Mouse (Mus musculus): ENCODE measurements around the gene Map3k9. TPM values are rescaled to one million over a fixed set of nuclear protein-coding genes. Genes with fewer than 3 reads are reported as not detected.
A peak's percentile ranks its signal among the peaks of the same experiment; 100 is the strongest.

The Map3k9 gene
- polyA plus RNA-seq, 1 experiment from 2014 or later = 2.6 TPM

DNA sequence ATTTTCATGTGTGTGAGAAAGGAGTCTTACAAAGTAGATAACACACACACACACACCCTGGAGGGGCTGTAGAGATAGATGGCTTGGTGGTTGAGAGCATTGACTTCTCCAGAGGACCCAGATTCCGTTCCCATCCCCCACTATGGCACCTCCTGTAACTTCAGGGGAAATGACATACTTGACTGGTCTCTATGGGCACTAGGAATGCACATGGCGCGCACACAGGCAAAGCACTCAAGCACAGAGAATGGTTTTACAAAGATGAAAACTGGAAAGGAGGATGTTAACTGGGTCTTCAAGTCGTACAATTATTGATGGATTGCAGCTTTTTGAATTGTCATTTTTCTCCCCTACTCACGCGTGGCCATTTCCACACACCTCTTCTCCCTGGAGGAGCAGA is 1.6 kb upstream of the Map3k9 start:
- Histone ChIP-seq H3K27ac (no peak overlapping the region), H3K4me3 (replicated peaks) (no peak overlapping the region), H3K9ac (no peak overlapping the region), H3K9me3 (no peaks in the 10 kb centered on the region), H3K4me2 (no peak overlapping the region), H3K27me3 (replicated peaks) (peaks cover 12% of the 10 kb centered on the region; the same call in 1 of the 2 replicates), H3K36me3 (no peaks in the 10 kb centered on the region), H3K4me1 (peaks cover 10% of the 10 kb centered on the region; the same call in 1 of the 2 replicates)
- WGBS = 76% methylated on average over 6 of the region's 6 CpGs
- no peak for ATAC-seq (ENCODE audit: insufficient read depth, low FRiP score, low read depth)

DNA sequence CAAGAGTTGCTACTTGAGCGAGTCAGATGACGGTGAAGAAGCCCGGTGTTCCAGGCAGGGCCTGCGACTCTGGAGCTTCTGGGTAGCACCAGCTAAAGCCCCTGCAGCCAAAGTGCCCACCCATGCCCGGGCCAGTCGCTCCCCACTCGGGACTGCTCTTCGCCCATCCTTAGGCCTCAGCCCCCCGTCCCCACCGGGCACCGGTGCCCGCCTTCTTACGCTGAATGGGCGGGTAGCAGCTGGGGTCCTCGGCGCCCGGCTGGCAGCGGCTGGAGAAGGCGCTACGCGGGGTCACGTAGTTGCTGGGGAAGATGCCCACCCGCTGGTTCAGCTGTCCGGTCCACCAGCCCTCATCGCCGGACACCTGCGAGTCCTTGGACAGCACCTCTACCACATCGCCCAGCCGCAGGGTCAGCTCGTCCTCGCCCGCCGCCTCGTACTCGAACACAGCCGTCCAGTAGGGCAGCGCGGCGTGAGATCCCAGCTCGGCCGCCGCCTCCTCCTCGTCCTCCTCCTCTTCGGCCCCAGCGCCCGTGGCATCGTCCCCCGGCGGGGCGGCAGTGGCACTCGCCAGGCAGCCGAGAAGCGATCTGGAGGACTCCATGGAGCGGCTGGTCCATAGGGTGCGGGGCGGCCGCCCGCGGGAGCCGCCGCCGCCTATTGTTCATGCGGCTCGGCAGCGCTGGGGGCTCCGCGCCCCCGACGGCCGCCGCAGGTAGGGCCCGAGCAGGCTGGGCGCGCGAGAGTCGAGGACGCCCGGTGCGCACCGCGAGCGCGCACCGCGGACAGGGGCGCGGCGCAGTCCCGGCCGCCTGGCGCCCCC is 493 bp downstream of the Map3k9 start:
- Histone ChIP-seq H3K4me1 (peaks cover 10% of the 10 kb centered on the region; the same call in 1 of the 2 replicates), H3K27me3 (replicated peaks) (peaks cover 12% of the 10 kb centered on the region; the same call in 1 of the 2 replicates), H3K4me2 (peak overlapping the region; percentile 94), H3K4me3 (replicated peaks) (peak overlapping the region; percentile 70), H3K36me3 (no peaks in the 10 kb centered on the region), H3K9ac (peak overlapping the region; percentile 52), H3K9me3 (no peaks in the 10 kb centered on the region), H3K27ac (peak overlapping the region; percentile 88)
- under 1% methylated on average over 75 of the region's 91 CpGs for WGBS
- peak; percentile 3; the same call in 1 of the 2 replicates for ATAC-seq (ENCODE audit: insufficient read depth, low FRiP score, low read depth)

DNA sequence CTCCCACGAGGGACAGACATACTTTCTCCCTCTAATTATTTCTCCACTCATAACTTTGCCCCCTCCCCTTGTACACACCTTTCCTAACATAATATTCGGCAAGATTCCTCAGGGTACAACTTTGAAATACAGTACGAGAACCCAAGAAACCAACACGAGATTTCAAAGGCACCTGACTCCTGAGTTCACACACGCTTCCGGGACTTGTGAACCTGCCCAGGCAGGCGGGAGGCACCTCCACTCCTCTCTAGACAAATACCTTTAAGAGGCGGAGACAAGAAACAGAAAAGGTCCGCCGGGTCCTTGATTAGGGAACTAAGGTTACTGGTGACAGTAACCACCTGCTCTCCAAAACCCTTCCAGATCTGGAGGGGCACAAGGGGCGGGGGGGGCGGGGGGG is 1.1 kb downstream of the Map3k9 start:
- H3K27ac ChIP-seq = peak overlapping the region; percentile 88
- H3K4me2 ChIP-seq = peak overlapping the region; percentile 94
- peaks cover 12% of the 10 kb centered on the region; the same call in 1 of the 2 replicates for H3K27me3 ChIP-seq (replicated peaks)
- H3K4me3 ChIP-seq (replicated peaks) = peak overlapping the region; percentile 70
- no peak overlapping the region; the same call in 1 of the 2 replicates for H3K9ac ChIP-seq
- 5% methylated on average over 12 of the region's 12 CpGs for WGBS
- no peaks in the 10 kb centered on the region for H3K36me3 ChIP-seq
- peak; percentile 20; the same call in 1 of the 2 replicates for ATAC-seq (ENCODE audit: insufficient read depth, low FRiP score, low read depth)
- H3K9me3 ChIP-seq = no peaks in the 10 kb centered on the region
- peaks cover 10% of the 10 kb centered on the region; the same call in 1 of the 2 replicates for H3K4me1 ChIP-seq

DNA sequence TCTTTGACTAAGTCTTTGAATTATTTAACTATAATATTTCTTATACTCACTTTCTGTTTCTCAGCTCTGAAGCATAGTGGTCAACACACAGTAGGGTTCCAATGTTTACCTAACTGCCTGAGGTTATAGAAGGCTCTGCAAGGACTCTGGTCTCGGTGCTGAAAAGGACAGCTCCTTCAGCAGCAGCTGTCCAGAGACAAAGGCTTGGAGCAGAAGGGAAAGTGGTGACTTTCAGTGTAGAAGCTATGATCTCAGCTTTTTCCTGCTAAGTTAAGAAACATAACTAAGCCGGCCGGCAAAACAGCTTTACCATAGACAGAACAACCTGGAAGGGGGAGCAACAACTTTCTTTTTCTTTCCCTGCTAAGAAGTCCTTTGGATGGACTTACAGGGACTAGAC is 4.8 kb downstream of the Map3k9 start:
- 26% methylated on average over 3 of the region's 3 CpGs for WGBS
- no peak overlapping the region for H3K9ac ChIP-seq

DNA sequence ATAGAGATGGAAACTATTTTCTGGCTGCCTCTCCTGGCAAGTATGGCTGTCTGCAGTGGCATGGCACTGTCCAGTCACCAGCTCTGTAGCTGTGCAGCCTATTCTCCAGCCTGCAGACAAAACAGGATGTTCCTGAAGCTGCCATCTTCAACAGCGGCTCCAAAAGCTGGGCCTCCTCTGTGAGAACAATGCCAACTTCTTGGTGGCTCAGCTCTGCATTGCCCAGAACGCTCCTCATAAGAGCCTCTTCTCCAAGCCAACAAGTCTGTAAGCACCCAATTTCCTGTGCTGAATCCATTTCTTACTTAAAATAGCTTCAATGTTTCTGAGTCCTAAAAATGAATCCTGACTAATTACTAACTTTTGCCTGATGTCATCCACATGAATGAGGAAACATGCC is 5.3 kb downstream of the Map3k9 start:
- ATAC-seq (ENCODE audit: insufficient read depth, low FRiP score, low read depth) = no peak
- H3K9me3 ChIP-seq = no peaks in the 10 kb centered on the region
- no peak overlapping the region for H3K4me2 ChIP-seq
- H3K9ac ChIP-seq = no peak overlapping the region
- H3K4me1 ChIP-seq = 0 out of 2 replicates have a peak, but pooled peaks cover 5% of the 10 kb centered on the region
- H3K27ac ChIP-seq = no peak overlapping the region
- WGBS = 85% methylated on average over 2 of the region's 2 CpGs
- no peak overlapping the region for H3K4me3 ChIP-seq (replicated peaks)
- H3K27me3 ChIP-seq (replicated peaks) = peaks cover 10% of the 10 kb centered on the region; the same call in 1 of the 2 replicates
- no peaks in the 10 kb centered on the region for H3K36me3 ChIP-seq

More for the DNA sequence above, 4.8 kb downstream of the Map3k9 start:
- Histone ChIP-seq H3K27ac (no peak overlapping the region), H3K4me2 (no peak overlapping the region), H3K9me3 (no peaks in the 10 kb centered on the region), H3K36me3 (no peaks in the 10 kb centered on the region), H3K27me3 (replicated peaks) (peaks cover 12% of the 10 kb centered on the region; the same call in 1 of the 2 replicates), H3K4me1 (0 out of 2 replicates have a peak, but pooled peaks cover 7% of the 10 kb centered on the region), H3K4me3 (replicated peaks) (no peak overlapping the region)
- ATAC-seq (ENCODE audit: insufficient read depth, low FRiP score, low read depth) = no peak

DNA sequence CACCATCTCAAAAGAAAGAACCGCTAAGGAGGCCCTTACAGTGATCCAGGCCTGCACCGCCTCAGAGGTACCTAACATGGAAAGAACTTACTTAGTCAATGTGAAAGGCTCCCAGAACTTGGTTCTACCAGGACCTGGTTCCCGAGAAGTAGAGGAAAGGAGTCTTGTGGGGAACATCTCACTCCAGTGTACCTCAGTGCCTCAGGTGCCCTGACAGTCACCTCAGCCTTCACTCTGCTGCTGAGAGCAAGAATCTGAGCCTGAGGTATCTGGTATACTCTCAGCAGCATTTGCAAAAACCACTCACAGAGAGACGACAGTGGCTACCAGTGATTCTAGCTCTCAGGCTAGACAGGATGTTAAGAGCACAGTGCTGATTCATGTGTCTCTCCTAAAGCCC is 6.8 kb downstream of the Map3k9 start:
- no peak overlapping the region for H3K27ac ChIP-seq
- ATAC-seq (ENCODE audit: insufficient read depth, low FRiP score, low read depth) = no peak
- H3K9ac ChIP-seq = no peak overlapping the region
- H3K4me3 ChIP-seq (replicated peaks) = no peak overlapping the region
- H3K36me3 ChIP-seq = no peaks in the 10 kb centered on the region
- 79% methylated on average over 4 of the region's 4 CpGs for WGBS
- 0 out of 2 replicates have a peak, but pooled peaks cover 5% of the 10 kb centered on the region for H3K27me3 ChIP-seq (replicated peaks)
- H3K4me2 ChIP-seq = no peak overlapping the region
- no peaks in the 10 kb centered on the region for H3K9me3 ChIP-seq
- H3K4me1 ChIP-seq = no peaks in the 10 kb centered on the region

DNA sequence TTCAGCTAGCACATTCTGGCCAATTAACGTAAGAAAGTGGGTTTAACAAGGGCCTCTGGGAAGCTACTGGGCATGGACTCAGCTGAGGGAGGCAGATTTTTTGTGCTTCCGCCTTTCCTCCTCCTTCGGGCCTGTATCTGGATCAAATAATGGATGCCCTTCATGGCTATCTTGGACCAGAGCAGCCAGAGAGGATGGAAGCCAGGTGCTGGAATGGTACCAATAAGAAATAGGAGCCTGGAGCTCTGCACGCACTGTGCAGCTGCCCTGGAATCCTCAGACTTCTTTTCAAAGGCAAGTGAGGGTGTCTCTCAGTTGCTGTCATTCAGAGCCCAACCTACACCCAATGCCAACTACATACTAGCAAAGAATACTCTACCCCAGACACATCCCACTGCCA is 11.5 kb downstream of the Map3k9 start:
- WGBS = 87% methylated on average over 4 of the region's 4 CpGs
- Histone ChIP-seq H3K9me3 (no peaks in the 10 kb centered on the region), H3K4me1 (no peaks in the 10 kb centered on the region)

DNA sequence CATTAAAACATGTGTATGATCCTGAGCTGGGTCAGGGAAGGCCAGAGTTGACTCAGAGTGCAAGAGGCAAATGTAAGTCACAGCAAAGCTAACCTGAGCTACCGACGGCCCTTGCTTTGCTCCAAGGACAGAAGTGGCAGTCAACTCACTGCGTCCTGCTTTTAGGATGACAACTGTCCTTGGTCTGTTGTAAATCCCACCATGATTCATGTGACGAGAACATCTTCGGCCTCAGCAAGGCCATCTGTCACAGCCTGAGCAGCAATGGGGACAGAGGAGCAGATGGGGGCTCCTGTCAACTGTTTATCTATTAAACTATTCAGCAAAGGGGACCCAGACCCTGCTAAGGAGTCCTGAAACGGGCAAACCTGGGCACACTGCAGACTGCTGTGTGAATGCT is 15.6 kb downstream of the Map3k9 start:
- no peaks in the 10 kb centered on the region for H3K4me1 ChIP-seq
- H3K27me3 ChIP-seq (replicated peaks) = no peaks in the 10 kb centered on the region
- H3K4me3 ChIP-seq (replicated peaks) = no peak overlapping the region
- ATAC-seq (ENCODE audit: insufficient read depth, low FRiP score, low read depth) = no peak
- H3K9ac ChIP-seq = no peak overlapping the region
- no peak overlapping the region for H3K4me2 ChIP-seq
- 82% methylated on average over 6 of the region's 6 CpGs for WGBS
- no peak overlapping the region for H3K27ac ChIP-seq
- no peaks in the 10 kb centered on the region for H3K36me3 ChIP-seq
- no peaks in the 10 kb centered on the region for H3K9me3 ChIP-seq

More for the DNA sequence above, 11.5 kb downstream of the Map3k9 start:
- H3K4me3 ChIP-seq (replicated peaks) = no peak overlapping the region
- H3K27ac ChIP-seq = no peak overlapping the region
- ATAC-seq (ENCODE audit: insufficient read depth, low FRiP score, low read depth) = no peak
- no peak overlapping the region for H3K4me2 ChIP-seq
- no peaks in the 10 kb centered on the region for H3K36me3 ChIP-seq
- H3K27me3 ChIP-seq (replicated peaks) = no peaks in the 10 kb centered on the region
- no peak overlapping the region for H3K9ac ChIP-seq

DNA sequence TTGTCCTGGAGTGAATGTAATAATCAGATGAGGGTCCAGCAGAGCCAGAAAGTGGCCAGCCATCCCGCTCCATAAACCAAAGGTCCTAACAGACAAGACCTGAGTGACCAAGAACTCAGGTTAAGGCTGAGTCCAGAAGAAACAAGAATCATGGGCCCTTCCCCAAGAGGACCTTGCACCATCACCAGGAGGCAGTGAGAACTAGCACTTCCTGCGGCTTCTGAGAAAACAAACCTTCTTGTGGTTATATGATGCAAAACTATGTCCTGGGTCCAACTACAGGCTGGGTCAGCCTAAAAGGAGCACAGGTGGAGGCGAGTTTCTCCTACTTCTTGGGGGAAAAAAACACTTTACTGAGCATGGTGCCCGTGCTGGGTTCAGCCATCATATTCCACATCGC is 16.6 kb downstream of the Map3k9 start:
- Histone ChIP-seq H3K9ac (no peak overlapping the region), H3K4me2 (no peak overlapping the region), H3K27me3 (replicated peaks) (no peaks in the 10 kb centered on the region), H3K9me3 (no peaks in the 10 kb centered on the region), H3K4me1 (no peaks in the 10 kb centered on the region), H3K27ac (no peak overlapping the region), H3K4me3 (replicated peaks) (no peak overlapping the region), H3K36me3 (no peaks in the 10 kb centered on the region)
- WGBS = 90% methylated on average over 5 of the region's 5 CpGs
- no peak for ATAC-seq (ENCODE audit: insufficient read depth, low FRiP score, low read depth)

DNA sequence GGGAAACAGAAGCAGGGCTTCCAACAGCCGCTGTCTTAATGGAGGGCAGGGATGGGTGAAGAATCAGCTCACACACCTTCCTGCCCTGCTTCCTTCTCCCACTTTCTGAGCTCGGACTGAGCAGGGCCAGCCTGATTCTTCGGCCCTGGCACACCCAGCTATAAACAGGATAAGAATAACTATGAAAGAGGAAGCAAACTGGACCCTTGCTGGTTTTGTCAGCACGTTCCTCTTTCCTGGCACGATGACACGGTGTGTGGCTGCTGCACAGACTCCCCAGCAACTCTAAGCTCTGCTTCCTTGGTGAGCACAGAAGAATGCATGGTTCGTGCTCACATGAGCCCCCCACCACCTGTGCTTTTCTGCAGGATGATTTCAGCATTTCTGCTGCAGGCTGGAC is 26.3 kb downstream of the Map3k9 start:
- Histone ChIP-seq H3K36me3 (no peaks in the 10 kb centered on the region), H3K9me3 (no peaks in the 10 kb centered on the region), H3K4me3 (replicated peaks) (no peak overlapping the region), H3K4me2 (no peak overlapping the region), H3K27ac (no peak overlapping the region), H3K9ac (no peak overlapping the region), H3K4me1 (no peaks in the 10 kb centered on the region), H3K27me3 (replicated peaks) (no peaks in the 10 kb centered on the region)
- 72% methylated on average over 7 of the region's 7 CpGs for WGBS
- no peak for ATAC-seq (ENCODE audit: insufficient read depth, low FRiP score, low read depth)

DNA sequence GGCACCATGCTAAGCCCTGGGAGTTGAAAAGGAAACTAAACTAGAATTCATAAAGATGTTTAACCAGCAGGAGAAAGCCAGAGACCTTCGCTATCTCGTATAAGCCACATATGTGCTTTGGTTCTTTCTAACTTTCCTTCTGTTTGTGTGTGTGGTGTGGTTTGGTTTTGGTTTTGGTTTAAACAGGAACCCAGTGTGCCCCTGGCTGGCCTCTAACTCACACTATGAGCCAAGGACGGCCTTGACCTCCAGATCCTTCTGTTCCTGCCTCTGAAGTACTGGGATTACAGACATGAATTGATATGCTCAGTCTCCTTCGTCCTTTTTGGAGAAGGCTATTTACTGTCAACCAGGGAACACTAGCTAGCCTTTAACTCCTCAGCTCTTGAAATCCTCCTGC is 29.9 kb downstream of the Map3k9 start:
- no peak for ATAC-seq (ENCODE audit: insufficient read depth, low FRiP score, low read depth)
- Histone ChIP-seq H3K4me3 (replicated peaks) (no peak overlapping the region), H3K9ac (no peak overlapping the region), H3K36me3 (no peaks in the 10 kb centered on the region), H3K4me1 (0 out of 2 replicates have a peak, but pooled peaks cover 3% of the 10 kb centered on the region), H3K9me3 (no peaks in the 10 kb centered on the region), H3K27ac (no peak overlapping the region), H3K4me2 (no peak overlapping the region), H3K27me3 (replicated peaks) (no peaks in the 10 kb centered on the region)
- WGBS = 59% methylated on average over 4 of the region's 4 CpGs

DNA sequence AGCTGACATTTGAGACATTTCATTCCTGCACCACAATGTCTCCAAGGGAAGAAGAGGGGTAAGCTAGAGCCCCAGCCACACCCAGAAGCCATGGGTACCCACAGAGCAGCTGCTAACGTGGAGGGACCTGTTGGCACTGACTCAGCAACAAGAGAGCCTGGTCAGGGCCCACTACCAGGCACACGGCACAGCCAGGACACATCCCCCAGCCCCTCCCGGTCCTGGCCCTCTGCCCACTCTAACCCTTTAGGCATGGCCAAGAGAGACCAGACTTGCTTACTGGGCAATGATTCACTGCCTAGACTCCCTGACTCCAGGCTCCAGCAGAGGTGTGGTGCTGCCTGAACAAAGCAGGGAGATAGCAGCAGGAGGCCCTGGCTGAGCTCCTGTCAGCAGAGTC is 32.1 kb downstream of the Map3k9 start:
- no peaks in the 10 kb centered on the region for H3K9me3 ChIP-seq
- peak; percentile 50; the same call in 1 of the 2 replicates for ATAC-seq (ENCODE audit: insufficient read depth, low FRiP score, low read depth)
- 40% methylated on average over 3 of the region's 3 CpGs for WGBS
- H3K4me1 ChIP-seq = 0 out of 2 replicates have a peak, but pooled peaks cover 3% of the 10 kb centered on the region
- no peak overlapping the region for H3K4me3 ChIP-seq (replicated peaks)
- H3K9ac ChIP-seq = no peak overlapping the region
- H3K36me3 ChIP-seq = no peaks in the 10 kb centered on the region
- H3K27ac ChIP-seq = no peak overlapping the region
- H3K4me2 ChIP-seq = no peak overlapping the region
- no peaks in the 10 kb centered on the region for H3K27me3 ChIP-seq (replicated peaks)

Measured in stomach, embryonic 15.5 days (tissue).